Mouse (Mus musculus) spleen, adult 12 weeks (tissue): ENCODE results near the gene Oxct2b.
"Not testable (repeated sequence)": the region's sequence is repeated elsewhere in the genome, so short reads cannot be mapped to it uniquely, and the experiment has no call there.

Experiments
- DNase-seq: peaks from one replicate; pipeline ENCODE4 v3.0.0; 2022; ENCODE audit warnings: low spot score

The Oxct2b gene

GRCm38 (mm10) chr4:123116011-123116410 is at the start of gene Oxct2b:
Gene Oxct2b, plus strand, starts transcription at chr4:123116266.
- no peak for DNase-seq

- DNase-seq = no peak
Observed at GRCm38 (mm10) chr4:123068646-123069045, 47.4 kb upstream of the Oxct2b start.

GRCm38 (mm10) chr4:123071266-123071966 is 44.6 kb upstream of the Oxct2b start:
- DNase-seq = peak; percentile 37

GRCm38 (mm10) chr4:123076928-123077327 is 39.1 kb upstream of the Oxct2b start:
- DNase-seq = no peak

GRCm38 (mm10) chr4:123078231-123078630 is 37.8 kb upstream of the Oxct2b start:
- DNase-seq = peak; percentile 5

GRCm38 (mm10) chr4:123080791-123081190 is 35.3 kb upstream of the Oxct2b start:
- DNase-seq = peak; percentile 73

- DNase-seq = peak; percentile 56
Observed at GRCm38 (mm10) chr4:123082283-123083163, 33.5 kb upstream of the Oxct2b start.

- no peak for DNase-seq
Observed at GRCm38 (mm10) chr4:123083323-123083902, 32.7 kb upstream of the Oxct2b start.

GRCm38 (mm10) chr4:123085290-123085689 is 30.8 kb upstream of the Oxct2b start:
- no peak for DNase-seq

- no peak for DNase-seq
Observed at GRCm38 (mm10) chr4:123086381-123086780, 29.7 kb upstream of the Oxct2b start.

GRCm38 (mm10) chr4:123092621-123093020 is 23.4 kb upstream of the Oxct2b start:
- DNase-seq = no peak

GRCm38 (mm10) chr4:123093064-123093776 is 22.8 kb upstream of the Oxct2b start:
- DNase-seq = no peak

- DNase-seq = no peak
Observed at GRCm38 (mm10) chr4:123093869-123094268, 22.2 kb upstream of the Oxct2b start.

GRCm38 (mm10) chr4:123104651-123105450 is 11.2 kb upstream of the Oxct2b start, which contains the start of gene Bmp8b:
Gene Bmp8b, plus strand, starts transcription at chr4:123105165.
- DNase-seq = no peak

GRCm38 (mm10) chr4:123105451-123105790 is 10.6 kb upstream of the Oxct2b start:
- DNase-seq = no peak

GRCm38 (mm10) chr4:123105929-123106328 is 10.1 kb upstream of the Oxct2b start:
- not testable (repeated sequence) for DNase-seq

GRCm38 (mm10) chr4:123106864-123107263 is 9.2 kb upstream of the Oxct2b start:
- no peak for DNase-seq

GRCm38 (mm10) chr4:123108056-123108455 is 8.0 kb upstream of the Oxct2b start:
- DNase-seq = no peak

- DNase-seq = no peak
Observed at GRCm38 (mm10) chr4:123110751-123111150, 5.3 kb upstream of the Oxct2b start.

- DNase-seq = not testable (repeated sequence)
Observed at GRCm38 (mm10) chr4:123111275-123111983, 4.6 kb upstream of the Oxct2b start.
